Mouse (Mus musculus): ENCODE results near the gene Pheta2.
"Not testable (repeated sequence)": the region's sequence is repeated elsewhere in the genome, so short reads cannot be mapped to it uniquely, and the experiment has no call there.

Pheta2 gene

DNA sequence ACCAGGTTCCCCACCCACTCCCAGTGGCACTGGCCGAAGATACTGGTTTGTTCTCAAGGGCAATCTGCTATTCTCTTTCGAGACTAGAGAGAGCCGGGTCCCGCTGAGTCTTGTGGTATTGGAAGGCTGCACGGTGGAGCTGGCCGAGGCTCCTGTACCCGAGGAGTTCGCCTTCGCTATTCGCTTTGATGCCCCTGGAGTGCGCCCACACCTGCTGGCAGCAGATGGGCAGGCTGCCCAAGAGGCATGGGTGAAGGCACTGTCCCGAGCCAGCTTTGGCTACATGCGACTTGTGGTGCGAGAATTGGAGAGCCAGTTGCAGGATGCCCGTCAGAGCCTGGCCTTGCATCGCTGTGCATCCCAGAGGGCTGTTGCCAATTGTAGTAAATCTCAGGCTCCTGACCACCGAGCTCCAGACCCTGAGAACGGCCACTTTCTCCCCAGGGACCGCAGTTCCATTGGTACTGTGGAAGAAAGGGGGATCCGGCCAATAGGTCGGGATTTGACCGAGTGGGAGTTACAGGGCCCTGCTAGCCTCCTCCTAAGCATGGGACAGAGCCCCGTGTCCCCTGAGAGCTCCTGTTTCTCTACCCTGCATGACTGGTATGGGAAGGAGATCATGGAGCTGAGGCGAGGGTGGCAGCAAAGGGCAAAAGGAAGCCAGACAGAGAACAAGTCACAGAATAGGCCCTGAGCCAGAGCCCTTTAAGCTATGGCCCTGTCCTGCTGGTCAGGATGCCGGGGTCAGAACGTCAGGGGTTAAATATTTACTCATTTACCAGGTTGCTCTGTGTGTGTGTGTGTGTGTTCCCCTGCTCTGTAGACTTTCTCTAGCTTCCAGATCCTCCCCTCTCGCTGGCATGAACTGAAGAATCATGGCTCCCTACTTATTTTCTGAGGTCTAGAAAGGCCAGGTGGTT lies 4.9 kb downstream of the Pheta2 start:
- no peak for DNase-seq (ENCODE audit: low read depth)

DNA sequence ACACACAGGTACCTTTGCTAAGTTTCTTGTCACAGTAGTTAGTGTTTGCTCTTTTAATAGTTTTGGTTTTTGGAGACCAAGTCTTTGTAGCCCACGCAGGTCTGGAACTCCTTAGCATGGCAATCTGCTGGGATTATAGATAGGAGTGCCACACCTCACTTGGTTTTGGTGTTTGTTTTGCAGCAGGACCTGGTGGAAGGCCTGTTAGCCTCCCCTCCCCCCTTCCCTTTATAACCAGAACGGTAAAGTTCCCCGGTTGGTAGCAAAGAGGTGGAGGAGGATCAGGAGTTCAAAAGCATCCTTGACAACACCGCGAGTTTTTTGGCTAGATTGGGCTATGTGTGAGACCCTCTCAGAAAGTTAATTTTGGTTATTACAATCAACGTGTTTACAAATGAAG lies 6.2 kb downstream of the Pheta2 start:
- peak; percentile 18 for DNase-seq (ENCODE audit: low read depth)

DNA sequence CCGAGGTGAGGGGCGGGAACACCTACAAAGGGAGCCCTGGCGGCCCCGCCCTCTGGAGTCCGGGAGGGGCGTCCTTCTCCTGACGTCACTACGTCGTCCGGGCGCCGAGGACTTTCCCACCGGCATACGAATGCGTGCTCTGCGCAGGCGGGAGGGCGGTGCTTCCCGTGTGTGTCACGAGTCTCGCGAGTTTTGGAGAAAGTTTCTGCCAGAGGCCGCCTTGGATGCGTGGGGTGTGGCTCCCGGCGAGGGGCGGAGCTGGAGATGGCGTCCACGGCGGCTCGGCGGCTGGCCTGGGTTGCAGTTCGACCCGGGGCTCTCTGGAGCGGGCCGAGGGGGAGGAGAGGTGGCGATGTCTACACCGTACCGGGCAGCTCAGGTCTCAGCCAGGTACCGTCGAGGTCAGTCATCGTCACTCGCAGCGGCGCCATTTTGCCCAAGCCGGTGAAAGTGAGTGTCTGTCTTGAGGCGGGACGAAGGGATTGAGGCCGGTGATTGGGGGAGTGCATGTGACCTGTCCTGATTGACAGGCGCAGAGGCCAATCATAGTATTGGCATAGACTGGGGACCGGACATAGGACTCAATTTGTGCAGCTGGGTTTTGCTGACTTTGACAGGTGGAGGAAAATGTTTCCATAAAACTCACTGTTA lies 7.2 kb downstream of the Pheta2 start:
- peak; percentile 100 for DNase-seq (ENCODE audit: low read depth)

DNA sequence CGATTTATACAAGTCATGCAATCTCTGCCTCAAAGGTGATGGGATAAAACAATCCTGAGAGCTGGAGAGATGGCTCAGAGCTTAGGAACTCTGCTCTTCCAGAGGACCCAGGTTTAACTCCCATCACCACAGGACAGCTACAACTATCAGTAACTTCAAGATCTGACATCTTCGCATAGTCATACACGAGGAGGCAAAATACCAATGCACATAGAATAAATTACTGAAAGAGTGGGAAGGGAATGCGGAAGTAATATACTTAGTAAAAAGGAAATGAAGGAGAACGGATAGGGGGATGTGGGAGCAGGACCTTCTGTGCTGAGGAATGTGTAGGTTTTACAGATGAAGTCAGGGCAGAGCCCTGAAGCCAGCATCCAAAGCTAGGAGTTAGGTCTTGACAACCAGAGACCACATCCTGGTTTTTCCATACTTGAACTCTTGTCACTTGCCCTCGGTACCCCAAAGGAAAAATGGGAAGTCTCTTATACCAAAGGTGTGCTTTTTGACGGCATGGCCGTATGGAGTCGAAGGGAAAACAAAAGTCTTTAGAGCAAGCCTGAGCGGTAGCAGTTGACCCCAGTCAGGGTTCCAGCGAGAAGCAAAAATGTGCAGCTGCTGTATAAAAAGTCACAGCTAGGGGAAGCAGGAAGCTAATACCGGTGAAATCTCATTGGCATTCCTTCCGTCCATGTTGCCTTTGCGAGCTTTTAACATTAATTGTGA lies 8.0 kb downstream of the Pheta2 start:
- DNase-seq (ENCODE audit: low read depth): peak; percentile 45

DNA sequence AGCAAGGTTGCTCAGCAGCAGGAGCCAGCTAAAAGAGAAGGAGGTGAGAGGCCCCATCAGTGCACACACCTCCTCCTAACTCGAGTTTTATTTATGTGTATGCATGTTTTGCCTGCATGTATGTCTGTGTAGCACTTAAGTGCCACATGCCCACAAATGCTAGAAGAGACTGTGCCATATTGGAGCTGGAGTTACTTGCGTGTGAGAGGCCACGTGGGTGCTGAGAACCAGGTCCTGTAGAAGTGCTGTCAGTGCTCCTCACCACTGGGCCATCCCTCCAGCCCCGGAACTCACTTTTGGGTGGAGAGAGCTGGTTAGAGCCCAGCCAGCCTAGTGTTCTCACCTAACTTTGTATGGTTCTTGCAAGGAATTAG lies 8.5 kb downstream of the Pheta2 start:
- no peak for DNase-seq (ENCODE audit: low read depth)

DNA sequence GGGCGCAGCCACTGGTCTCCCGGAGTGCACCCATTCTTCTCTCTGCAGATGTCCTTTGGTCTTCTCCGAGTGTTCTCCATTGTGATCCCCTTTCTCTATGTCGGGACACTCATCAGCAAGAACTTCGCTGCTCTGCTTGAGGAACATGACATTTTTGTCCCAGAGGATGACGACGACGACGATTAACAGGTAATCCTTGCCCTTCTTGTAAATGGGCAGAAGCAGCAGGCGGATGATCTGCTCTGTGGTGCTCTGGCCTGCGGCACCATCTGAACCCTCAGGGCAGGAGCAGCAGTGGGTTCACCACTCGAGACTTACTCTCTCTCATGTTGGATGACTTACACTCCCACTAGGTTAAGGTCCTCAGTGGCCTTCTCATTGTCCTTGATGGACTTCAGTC lies 9.1 kb downstream of the Pheta2 start:
- DNase-seq (ENCODE audit: low read depth): no peak

DNA sequence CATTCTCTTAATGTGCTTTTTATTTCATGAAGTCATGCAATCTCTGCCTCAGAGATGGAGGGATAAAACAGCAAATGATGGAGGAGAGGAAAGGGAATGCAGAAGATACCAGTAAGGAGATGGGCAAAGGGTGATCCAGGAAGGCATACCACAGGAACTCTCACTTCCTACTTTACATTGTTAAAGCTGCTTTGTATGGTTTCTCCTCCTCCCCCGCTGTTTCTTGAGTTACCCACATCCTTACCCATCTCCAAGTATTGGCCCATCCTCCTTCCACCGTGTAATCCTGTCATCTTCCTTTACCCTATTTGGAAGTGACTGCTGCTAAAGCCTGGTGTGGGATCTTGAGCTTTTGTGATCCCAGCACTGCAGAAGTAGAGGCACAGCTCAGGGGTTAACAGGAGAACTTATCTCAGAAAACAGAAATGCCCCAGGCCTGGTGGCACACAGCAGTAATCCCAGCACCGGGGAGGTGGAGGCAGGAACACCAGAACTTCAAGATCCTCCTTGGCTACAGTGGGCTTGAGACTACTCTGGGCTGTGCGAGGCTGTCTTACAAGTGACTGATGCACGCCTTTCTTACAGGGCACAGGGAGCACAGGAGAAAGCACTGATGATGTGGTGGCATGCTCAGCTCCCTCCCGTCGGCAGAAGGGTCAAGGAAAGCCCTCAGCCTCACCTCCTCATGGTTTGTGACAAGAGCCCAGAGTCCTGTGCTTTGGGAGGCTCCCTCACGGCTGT lies 9.7 kb downstream of the Pheta2 start:
- DNase-seq (ENCODE audit: low read depth): no peak

DNA sequence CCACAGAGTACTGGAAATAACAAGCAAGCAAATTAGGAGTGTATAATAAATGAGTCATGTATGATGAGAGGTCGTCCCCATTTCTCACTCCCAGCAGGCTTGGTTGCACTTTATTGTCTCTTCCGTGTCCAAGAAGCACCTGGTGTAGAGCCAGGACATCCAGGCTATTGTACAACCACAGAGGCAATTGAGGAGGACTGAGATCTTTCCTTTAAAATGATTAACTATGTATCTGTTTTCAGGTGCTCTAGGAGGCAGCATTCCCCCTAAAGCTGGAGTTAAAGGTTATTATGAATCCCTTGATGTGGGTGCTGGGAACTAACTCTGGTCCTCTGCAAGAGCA lies 10.2 kb downstream of the Pheta2 start:
- DNase-seq (ENCODE audit: low read depth): no peak

DNA sequence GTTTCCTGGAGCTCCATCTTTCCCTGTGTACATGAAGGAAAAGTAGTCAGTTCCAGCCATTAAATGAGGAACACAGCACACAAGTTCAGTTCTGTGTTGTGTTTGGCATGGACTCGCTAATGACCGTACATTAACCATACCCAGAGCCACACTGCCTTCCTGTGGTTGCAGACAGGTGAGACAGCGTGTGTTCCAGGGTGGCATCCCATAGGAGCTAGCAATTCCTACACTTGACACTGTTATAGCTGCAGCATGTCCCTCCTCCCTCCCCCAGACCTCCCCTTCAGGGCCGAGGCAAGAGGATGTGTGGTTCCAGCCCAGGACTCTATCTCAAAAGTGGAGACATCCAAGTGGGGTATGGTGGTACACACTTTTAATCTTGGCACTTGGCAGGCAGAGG lies 11.6 kb downstream of the Pheta2 start:
- no peak for DNase-seq (ENCODE audit: low read depth)

DNA sequence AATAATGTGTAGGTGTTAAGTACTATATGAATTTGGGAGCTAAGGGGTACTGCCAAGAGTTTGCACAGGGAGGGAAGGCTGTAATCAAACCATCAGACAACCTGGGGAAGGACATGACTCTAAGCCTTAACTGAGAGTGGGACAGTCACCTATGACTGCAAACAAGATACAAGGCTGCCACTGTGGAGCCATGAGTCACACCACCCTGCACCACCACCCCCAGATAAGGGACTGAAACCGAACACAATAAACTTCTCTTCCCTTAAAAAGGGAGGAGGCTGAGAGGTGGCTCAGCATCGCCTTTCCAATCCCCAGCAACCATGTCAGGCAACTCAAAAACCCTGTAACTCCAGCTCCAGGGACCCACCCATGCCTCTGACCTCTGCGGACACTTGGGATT lies 12.7 kb downstream of the Pheta2 start:
- DNase-seq (ENCODE audit: low read depth): no peak

DNA sequence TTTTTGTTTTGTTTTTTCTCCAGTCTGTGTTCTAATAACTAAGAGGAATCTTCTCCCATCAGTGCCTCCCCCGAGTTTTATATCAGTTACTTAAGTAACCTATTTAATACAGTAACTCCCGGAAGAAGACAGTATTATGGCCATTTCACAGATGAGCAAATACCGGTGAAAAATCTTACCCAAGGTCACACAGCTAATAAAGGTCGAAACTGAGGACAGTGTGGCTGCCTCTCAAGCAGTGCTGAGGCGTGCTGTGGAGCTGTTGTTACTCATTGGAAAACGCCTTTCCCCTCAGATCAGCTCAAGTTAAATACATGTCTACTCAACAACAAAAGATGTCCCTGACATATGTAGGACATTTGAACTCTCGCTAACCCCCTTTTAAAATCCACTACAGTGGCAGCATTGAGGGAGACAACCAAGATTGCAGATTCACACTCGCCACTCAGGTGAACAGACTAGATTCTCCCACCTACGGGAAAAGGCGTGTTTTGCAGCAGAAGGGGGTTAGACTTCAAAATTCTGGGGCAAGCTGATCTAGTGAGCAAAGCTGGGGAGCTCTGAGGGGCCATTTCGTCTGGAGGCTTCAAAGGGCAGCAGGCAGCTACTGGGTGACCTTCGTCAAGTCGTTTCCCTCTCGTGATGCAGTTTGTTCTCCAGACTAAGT lies 14.5 kb downstream of the Pheta2 start:
- DNase-seq (ENCODE audit: low read depth): no peak

DNA sequence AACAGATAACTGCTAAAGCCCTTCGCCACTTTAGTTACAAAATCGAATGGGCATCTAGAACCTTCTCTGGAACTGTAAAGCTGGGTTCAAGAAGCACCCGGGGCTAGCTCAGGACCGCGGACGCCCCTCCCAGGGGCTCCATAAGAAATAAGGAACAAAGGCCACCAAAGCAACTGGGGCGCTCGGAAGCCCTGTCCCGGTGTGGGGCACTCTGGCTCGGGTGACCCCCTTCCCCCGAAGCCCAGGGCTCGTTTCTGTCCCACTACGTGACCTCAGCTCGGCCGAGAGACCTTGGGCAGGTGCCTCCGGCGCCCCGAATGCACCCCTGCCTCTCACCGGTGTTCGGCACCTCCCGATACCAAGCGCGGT lies 15.0 kb downstream of the Pheta2 start:
- no peak for DNase-seq (ENCODE audit: low read depth)

DNA sequence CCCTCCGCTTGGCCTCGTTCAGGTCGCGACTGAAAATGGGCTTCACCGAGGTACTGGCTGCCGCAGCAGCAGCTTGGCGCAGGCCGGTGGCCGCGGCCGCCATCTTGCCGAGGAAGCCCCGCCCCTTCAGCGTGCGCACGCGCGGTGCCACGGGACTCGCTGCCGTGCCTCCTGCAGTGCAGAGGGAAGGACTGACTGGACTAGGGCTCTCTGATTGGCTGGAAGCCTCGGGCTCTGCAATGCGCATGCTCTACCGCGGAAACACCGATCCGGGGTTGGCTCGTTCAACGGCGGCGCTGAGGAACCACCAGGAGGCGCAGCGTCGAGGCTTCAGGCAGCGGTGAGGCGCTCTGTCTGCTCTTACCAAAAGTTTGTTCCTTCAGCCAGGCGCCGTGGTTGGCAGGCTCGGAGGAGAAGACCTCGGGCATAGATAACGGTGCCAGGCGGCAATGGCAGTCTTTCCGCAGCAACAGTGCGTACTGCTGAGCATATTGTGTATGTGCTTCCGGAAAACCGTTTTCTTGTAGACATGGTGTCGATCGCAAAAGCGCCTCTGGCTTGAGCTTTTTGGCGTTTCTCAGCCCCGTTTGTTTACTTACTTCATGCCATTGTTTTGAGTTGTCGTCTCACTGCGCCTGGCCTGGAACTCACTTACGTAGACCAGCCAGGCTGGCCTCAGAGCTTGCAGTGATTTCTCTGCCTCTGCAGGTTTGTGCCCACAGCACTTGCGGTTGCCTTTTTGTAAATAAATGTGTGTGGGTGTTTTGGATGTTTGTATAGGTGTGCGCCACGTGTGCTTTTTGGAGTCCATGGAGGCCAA lies 15.6 kb downstream of the Pheta2 start, which contains the start of gene Ndufa6:
TSS of gene Ndufa6 (minus strand) at position 197 of the 820 bp plus-strand sequence.
- DNase-seq (ENCODE audit: low read depth): peak; percentile 100

DNA sequence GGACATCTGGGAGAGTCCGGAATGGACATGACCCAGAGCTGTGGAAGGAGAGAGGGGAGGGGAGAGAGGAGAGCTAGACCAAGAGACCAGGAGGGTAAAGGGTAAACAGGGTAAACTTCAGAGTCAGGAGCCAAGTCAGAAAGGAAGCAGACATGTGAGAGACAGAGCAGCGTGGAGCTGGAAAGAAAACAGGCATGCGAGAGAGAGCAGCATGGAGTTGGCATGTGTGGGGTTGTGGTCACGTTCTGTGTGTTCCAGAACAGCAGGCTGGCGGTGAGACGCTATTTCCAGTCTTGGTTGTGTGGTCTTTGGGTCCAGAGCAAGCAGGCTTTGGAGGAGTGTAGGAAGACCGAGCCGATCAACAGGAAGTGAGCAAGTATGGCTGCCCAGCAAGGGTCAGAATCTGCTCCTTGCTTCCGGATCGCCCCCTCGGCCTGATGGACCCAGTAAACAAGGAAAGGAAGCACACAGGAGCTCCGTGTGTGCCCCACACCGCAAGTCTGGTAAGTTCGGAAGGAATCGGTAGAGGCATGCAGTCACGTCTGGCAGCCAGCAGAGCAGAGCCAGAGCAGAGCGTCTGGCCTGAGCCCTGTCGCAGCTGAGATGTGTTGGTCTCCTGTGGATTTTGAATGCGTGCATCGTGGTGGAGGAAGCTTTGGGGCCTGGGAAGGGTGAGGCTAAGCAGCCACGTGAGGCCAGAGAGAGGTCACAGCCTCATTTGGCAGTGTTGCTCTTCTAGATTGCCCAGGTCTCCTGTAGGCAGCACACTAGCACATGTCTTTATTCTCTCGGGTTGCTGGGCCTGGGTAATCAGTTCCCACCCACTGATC lies 19.9 kb downstream of the Pheta2 start:
- DNase-seq (ENCODE audit: low read depth): peak; percentile 12

DNA sequence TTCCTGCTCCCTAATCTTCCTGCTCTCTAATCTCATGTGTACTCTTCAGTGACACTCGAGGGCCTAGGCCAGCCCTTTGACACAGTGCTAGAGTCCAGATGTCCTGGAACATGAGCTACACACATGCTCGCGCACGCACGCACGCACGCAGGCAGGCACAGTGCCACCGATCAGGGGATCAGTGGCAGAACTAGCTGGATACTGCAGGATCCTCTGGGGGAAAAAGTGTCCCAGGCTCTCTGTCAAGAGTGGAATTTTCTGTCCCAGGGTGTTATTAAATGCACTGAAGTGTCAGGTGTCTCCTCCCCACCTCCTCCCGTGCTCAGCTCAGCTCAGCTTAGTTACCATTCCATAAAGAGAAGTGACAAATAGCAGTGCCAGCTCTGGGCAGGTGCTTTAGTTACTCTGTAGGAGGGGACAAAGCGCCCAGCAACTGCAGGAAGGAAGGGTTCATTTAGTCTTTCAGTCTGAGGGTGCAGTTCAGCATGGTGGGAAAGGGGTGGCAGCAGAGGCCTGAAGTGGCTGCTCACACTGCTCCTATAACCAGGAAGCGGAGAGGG lies 22.8 kb downstream of the Pheta2 start:
- DNase-seq (ENCODE audit: low read depth): peak; percentile 43

DNA sequence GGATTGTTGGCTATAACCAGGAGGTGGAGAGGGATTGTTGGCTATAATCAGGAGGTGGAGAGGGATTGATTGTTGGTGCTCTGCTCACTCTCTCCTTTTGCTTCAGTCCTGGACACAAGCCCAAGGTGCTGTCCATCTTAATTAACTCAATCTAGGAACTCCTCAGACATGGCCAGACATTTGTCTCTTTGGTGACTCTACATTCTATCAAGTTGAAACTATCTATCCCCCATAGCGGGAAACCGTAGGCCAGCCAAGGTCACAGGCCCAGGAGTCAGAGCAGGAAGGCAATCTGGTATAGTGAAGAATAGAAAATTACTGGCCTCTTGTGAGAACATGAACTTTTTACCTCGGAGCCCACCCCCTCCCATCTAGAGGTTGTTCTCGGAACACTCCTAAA lies 23.5 kb downstream of the Pheta2 start:
- peak; percentile 18 for DNase-seq (ENCODE audit: low read depth)

DNA sequence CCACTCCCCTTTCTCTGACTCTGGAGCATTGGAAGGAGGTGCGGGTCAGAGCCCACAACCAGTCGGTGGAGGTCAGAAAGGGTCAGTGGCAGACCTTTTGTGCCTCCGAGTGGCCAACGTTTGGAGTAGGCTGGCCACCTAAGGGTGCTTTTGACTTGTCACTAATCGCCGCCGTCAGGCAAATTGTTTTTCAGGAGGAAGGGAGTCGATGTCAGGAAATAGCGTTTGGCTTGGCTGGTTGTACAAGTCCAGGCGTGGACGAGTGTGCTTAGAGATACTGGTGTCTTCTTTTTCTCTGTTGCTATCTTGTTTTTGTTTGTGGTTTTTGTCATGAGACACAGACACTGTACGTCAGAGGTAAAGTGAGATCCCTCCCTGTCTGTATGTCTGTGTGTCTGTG lies 25.1 kb downstream of the Pheta2 start:
- DNase-seq (ENCODE audit: low read depth): not testable (repeated sequence)

DNA sequence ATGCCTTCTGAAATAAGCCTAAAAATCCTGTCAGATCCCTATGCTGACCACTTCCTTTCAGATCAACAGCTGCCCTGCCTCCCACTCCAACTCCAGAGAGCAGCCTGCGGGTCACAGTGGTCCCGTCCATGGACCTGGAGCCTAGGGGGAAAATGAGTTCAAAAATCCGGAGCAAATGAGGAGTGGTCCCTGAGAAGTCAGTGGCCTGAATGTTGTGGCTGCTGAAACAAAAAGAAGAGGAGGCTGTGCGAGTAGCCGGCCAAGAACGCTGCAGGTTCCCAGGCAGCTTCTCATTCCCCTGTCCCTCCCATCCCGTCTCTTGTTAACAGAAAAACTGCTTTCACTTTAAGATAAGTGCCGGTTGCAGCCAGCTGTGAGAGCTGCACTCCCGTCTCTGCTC lies 25.8 kb downstream of the Pheta2 start:
- DNase-seq (ENCODE audit: low read depth): peak; percentile 28

DNA sequence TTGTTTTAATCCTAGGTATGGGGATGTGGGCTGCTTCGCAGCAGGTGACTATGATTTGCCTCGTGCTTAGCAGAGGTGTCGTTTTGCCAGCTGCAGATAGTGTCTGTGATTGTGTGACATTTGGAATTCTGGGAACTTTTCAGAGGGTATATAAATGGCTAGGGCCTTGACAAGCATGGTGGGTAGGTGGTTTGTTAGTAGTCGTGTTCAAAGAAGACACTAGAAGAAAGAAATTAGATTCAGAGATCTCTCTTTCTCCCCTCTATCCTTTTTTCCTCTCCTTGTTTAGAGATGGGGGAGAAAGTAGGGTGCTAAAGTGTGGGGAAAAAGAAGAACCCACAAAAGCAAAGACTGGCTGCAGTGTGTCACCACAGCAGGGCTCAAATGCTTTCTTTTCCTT lies 29.4 kb downstream of the Pheta2 start:
- DNase-seq (ENCODE audit: low read depth): no peak

DNA sequence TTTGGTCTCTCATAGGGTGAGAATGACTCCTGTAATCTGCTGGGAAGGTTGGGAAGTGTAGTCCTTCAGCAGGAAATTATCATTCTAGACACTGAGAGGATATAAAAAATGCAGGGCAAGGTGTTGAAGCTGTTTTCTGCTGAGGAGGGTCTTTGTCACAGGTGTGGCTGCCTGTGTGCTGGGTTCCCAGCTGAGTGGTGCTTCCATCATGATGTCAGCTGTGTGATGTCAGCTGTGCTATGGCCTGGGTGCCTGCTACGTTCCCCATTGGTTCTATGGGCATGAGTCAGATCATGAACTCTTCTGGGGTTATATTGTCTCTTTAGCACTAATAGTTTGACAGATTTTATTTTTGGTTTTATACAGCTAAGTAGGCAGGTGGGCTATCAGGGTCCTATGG lies 30.1 kb downstream of the Pheta2 start:
- no peak for DNase-seq (ENCODE audit: low read depth)
